Mouse (Mus musculus): Measurements from ENCODE around the gene Tmem131.

The Tmem131 gene

GRCm38 (mm10) chr1:36877126-36877525 lies 66.3 kb downstream of the Tmem131 start:
- DNase-seq = no peak

DNA sequence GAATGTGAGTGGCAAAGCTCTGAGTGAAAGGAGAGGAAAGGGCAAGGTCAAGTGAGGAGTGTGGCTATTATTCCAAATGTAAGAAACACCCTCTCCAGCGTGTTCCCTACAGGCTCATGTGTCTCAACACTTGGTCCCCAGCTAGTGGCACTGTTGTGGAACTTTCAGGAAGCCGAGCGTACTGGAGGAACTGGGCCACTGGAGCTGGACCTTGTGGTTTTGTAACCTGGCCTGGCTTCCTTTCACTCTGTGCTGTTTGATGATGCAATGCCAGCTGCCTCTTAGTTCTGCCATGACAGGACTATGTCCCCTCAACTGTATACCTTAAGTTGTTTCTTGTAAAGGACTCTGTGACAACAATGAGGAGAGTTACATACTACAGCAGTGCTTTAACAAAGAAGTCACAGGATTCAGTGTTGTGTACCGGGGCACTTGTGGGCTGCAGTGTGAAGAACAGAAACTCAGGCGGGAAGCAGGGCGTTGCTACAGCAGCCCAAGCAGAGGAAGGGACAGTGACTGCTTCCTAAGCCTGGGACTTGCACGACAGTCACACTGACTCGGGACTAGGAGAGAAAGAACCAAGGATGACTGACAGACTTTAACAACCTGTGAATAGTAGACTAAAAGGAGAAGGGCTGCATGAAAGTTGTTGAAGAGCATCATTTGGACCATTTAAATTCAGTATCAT lies 68.4 kb downstream of the Tmem131 start:
- no peak for DNase-seq

GRCm38 (mm10) chr1:36871238-36871637 lies 72.2 kb downstream of the Tmem131 start:
- no peak for DNase-seq

DNA sequence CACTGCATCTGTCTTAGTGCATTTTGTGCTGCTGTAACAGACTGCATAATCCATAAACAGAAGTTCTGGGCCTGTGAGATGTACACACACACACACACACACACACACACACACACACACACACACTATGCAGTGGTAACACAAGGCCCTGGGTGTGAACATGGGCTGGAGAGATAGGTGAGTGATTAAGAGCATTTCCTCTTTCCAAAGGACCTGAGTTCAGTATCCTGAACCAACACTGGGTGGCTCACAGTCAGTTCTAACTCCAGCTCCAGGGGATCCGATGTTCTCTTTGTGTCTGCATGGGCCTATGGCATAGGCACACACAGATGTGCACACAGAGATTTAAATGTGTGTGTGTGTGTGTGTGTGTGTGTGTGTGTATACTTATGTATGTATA lies 72.9 kb downstream of the Tmem131 start:
- DNase-seq = no peak

DNA sequence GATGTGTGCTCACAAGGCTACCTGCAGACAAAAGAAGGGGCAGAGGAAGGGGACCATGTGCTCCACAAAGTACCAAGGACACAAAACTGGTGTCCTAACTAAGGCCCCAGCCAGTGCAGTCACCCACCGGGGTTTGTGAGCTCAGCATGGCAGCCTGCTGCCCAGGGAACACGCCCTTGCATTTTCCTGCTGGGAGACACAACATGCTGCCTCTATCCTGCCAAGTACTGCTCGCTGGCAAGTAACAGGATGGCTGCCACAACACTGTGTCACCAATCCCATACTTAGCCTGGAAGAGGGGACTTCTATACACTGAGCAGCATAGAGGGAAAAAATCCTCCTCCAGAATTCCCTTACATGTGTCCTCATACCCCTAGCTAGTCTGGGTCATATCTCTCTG lies 78.7 kb downstream of the Tmem131 start:
- no peak for DNase-seq

GRCm38 (mm10) chr1:36861775-36862174 lies 81.7 kb downstream of the Tmem131 start:
- DNase-seq = no peak

- DNase-seq = no peak
Measured at GRCm38 (mm10) chr1:36860876-36861275, 82.6 kb downstream of the Tmem131 start.

DNA sequence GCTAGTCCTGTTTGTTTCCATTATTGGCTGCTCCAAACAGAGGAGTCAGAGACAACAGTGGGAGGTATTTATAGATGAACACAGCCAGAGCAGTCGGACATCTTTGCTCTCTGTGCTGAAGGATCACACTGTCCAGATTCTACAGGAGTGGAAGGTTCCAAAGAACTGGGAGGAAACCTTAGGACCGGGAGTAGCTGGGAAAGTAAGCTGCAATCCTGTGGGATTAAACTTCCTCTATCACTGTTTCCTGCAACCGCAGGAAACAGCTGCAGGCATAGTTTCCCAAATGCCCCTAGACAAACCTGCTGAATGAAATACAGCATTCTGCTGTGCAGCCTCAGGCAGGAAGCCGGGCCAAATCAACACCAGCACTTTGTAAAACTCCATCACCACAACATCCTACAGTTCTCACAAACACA lies 83.0 kb downstream of the Tmem131 start:
- peak; percentile 6 to 8 for DNase-seq

DNA sequence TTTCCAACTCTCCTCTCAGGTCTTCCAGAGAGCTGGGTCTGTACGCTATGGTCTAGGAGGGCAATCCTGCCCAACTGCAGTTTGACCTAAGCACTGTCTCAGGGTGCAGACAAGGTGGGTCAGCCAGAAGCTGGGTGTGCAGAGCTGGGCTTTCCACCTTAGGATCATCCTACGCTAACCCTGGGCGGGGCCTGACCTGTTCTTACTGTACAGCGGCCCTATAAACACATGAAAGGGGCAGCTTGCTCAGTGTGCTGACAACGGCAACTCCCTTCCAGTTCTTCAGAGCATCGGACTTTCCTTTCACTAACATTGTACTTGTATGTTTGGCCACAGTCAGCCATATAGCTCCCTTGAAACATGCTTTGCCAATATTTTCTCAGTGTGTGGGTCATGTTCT lies 86.4 kb downstream of the Tmem131 start:
- DNase-seq = no peak

DNA sequence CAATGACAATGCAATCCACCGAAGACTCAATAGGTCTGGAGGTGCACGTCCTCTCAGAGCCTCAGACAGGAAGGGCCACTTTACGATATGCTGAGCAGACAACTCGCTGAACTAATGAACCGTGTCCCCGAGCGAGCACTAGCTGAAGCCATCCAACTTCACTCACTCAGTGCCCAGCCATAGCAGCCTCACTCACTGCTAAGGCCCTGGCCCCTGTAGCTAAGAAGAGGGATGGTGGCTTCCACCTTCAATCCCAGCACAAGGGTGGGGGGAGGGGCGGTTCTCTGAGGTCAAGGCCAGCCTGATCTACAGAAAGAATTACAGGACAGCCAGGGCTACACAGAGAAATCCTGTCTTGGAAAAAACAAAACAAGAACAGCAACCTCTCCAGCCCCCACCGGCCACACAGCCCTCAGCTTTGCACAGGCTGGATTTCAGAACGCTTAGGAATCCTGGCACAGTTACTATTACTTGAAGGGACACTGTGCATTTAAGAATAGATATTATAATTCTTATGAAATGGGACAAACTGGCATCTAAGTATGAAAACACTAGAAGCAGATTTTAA lies 89.2 kb downstream of the Tmem131 start:
- DNase-seq = no peak

GRCm38 (mm10) chr1:36852085-36852484 lies 91.4 kb downstream of the Tmem131 start:
- DNase-seq = no peak

DNA sequence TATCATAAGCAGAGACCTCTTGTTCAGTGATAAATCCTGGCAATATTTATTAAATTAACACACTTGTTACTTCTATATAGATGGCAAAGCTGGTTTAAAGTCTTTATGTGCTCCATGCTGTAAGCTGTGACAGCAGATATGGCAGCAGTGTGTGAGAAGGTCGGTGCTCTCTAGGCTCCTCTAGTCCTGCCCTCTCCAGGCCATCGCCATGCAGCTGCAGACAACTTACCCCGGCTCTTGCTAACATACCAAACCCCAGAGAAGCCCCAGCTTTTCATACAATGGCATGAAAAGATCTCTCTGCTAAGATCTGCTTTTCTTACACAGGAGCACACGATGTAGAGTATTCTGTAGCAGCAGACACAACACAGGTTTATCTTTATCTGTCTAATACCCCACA lies 92.1 kb downstream of the Tmem131 start:
- no peak for DNase-seq

DNA sequence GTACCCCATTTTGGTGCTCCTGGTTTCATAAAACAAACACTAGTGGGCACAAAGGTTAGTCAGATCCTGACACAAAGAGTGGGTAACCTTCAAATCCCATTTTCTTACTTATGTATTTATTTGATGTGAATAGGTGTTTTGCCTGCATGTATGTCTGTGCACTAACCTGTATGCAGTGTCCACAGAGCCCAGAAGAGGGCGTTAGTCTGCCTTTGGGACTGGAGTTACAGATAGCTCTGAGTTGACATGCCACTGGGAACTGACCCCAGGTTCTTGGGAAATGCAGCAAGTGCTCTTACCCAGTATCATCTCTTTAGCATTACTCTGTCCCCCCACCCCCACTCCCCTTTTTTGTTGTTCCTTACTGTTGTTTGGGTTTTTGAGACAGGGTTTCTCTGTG lies 95.4 kb downstream of the Tmem131 start:
- DNase-seq = no peak

GRCm38 (mm10) chr1:36847276-36847675 lies 96.2 kb downstream of the Tmem131 start:
- DNase-seq = no peak

GRCm38 (mm10) chr1:36845031-36845430 lies 98.4 kb downstream of the Tmem131 start:
- DNase-seq = no peak

- DNase-seq = no peak
Measured at GRCm38 (mm10) chr1:36841806-36842205, 101.7 kb downstream of the Tmem131 start.

- no peak for DNase-seq
Measured at GRCm38 (mm10) chr1:36840959-36841358, 102.5 kb downstream of the Tmem131 start.

GRCm38 (mm10) chr1:36839858-36840257 lies 103.6 kb downstream of the Tmem131 start:
- no peak for DNase-seq

GRCm38 (mm10) chr1:36836274-36836954 lies 107.1 kb downstream of the Tmem131 start:
- DNase-seq = no peak

DNA sequence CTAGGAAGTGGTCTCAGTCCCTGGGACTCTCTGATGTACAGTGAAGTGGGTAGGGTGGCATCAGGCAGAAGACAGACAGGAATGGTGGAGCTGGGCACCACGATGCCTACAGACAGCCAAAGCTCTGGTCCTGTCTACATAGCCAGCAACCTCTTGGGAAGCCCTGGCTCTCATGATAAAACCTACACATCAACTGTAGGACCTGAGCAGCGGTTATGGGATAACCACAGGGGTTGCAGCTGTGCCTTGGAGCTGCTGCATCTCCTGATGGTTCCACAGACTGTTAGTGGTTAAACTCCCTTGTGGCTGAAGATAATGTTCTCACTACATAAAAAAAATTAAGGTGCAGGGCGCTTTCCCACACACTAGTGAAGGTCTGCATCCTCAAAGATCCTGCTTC lies 107.9 kb downstream of the Tmem131 start:
- no peak for DNase-seq

DNA sequence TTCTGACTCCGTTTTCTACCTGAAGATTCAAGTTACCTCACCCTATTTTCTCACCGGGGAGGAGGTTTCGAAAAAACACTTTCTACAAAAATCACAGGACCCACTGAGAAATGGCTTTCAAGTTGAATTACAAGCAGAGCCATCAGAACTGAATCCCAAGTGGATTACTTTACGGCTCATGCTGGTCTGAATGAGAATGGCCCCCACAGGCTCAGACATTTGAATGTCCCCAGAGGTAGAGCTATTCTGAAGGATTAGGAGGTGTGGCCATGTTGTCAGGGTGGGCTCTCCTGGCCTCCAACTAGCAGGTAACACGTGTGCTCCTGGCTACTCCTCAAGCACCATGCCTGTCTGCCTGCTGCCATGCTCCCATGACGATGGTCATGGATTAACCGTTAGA lies 109.4 kb downstream of the Tmem131 start:
- no peak for DNase-seq

GRCm38 (mm10) chr1:36830913-36831866 lies 112.3 kb downstream of the Tmem131 start:
- no peak for DNase-seq

- DNase-seq = no peak
Measured at GRCm38 (mm10) chr1:36824356-36824755, 119.1 kb downstream of the Tmem131 start.

All from kidney, adult 8-10 months (tissue).